Comparison of ENCODE assay signal across 12 mouse cellular contexts in genomic region chr9:62407357-62408146, GRCm38 (mm10).
A peak's percentile ranks its signal among the peaks of the same experiment; 100 is the strongest.
DNase-seq lines count a peak whose midpoint lies in the region; TF ChIP-seq lines count a peak whose summit lies in the region.
"Had no signal": no experiment of that assay in that cellular context is flagged by ENCODE, and none has a peak within 500 bp of the region (broad histone marks: within the 10 kb centered on the region; RNA-seq: fewer than 3 reads in every experiment).

No protein-coding gene starts in this region.

- H3K4me3 ChIP-seq in liver, adult 2 months (ENCODE audit: insufficient read depth, low read depth, low read length), result no peak overlapping the region
- no peak overlapping the region for H3K4me3 ChIP-seq in lung, adult 2 months (replicated peaks; ENCODE audit: extremely low read depth, low read depth, low read length)
- H3K4me3 ChIP-seq: midbrain, embryonic 10.5 days had no signal

- H3K36me3 ChIP-seq in liver, adult 2 months (ENCODE audit: control insufficient read depth, insufficient read depth, low read length), result no peaks in the 10 kb centered on the region
- H3K36me3 ChIP-seq: midbrain, embryonic 10.5 days had no signal

- WGBS in liver, adult 2 months, result 84% methylated on average over 5 of the region's 5 CpGs
- 61% methylated on average over 5 of the region's 5 CpGs for WGBS in lung, adult 2 months

- peak; percentile 5; the same call in 1 of the 2 replicates for TF ChIP-seq CTCF in liver, adult 2 months (IDR thresholded peaks at IDR 0.05; ENCODE audit: low read depth, low read length)
- peak; percentile 11; the same call in 1 of the 2 replicates for TF ChIP-seq CTCF in brain, embryonic 14.5 days (IDR thresholded peaks at IDR 0.05; ENCODE audit: borderline replicate concordance, extremely low read depth, insufficient read depth, insufficient read length)
- TF ChIP-seq CTCF in lung, adult 2 months (IDR thresholded peaks at IDR 0.05; ENCODE audit: insufficient read depth, low read length), result peak; percentile 24; the same call in 1 of the 2 replicates

- no peaks in the 10 kb centered on the region for H3K79me2 ChIP-seq in liver, adult 2 months (ENCODE audit: control insufficient read depth, insufficient read depth, low read length)

- H3K4me1 ChIP-seq in liver, adult 2 months (ENCODE audit: control insufficient read depth, insufficient read depth, low read length), result peaks cover 2% of the 10 kb centered on the region
- H3K4me1 ChIP-seq in lung, adult 2 months (ENCODE audit: control insufficient read depth, insufficient read depth, low read length), result peaks cover 2% of the 10 kb centered on the region; the same call in 1 of the 2 replicates
- H3K4me1 ChIP-seq: midbrain, embryonic 10.5 days had no signal

- TF ChIP-seq POLR2A in liver, adult 2 months (IDR thresholded peaks at IDR 0.05; ENCODE audit: extremely low read depth, insufficient read depth, low read length), result no peak
- no peak for TF ChIP-seq POLR2A in brain, embryonic 14.5 days (IDR thresholded peaks at IDR 0.05; ENCODE audit: borderline replicate concordance, extremely low read depth, insufficient read depth, insufficient read length, poor library complexity, severe bottlenecking)
- no peak for TF ChIP-seq POLR2A in lung, adult 2 months (IDR thresholded peaks at IDR 0.05; ENCODE audit: borderline replicate concordance, extremely low read depth, low read depth, low read length)

- H3K9ac ChIP-seq in liver, adult 2 months (ENCODE audit: low read depth, low read length), result no peak overlapping the region

- no peak for DNase-seq in liver, adult 2 months (ENCODE audit: extremely low read depth, low read depth, low spot score)
- DNase-seq in liver, result no peak
- no peak for DNase-seq in brain, embryonic 14.5 days (ENCODE audit: low read depth)
- no peak for DNase-seq in lung, adult 2 months
- no peak for DNase-seq in Muller cell, postnatal 12 days (ENCODE audit: inconsistent ontology term)
- no peak for DNase-seq in thymus, postnatal 36 days
- no peak for DNase-seq in T-cell, adult 2 months (ENCODE audit: low spot score)
- DNase-seq: adrenal gland, postnatal 25 days; cerebellum, adult 9-11 months; retina, postnatal 1 day; thymus, postnatal 14 days had no signal

- no peaks in the 10 kb centered on the region for H3K27me3 ChIP-seq in liver, adult 2 months (ENCODE audit: control insufficient read depth, insufficient read depth, low read length)

- H3K27ac ChIP-seq in liver, adult 2 months (replicated peaks; ENCODE audit: insufficient read depth, low read depth, low read length), result no peak overlapping the region
- H3K27ac ChIP-seq: midbrain, embryonic 10.5 days had no signal
